Mouse (Mus musculus) v-Abl transformed pro-B cells (cell line): ENCODE results near the gene 4930583I09Rik.

ENCODE experiments used
- in situ Hi-C, 2 experiments: fragments of 400-800 bp; cut with MboI; formaldehyde crosslinking; loops; one replicate each; pipeline ENCODE4 v1.15.1; 2025; ENCODE audit not compliant: unreplicated experiment in 2 of 2

The 4930583I09Rik gene

GRCm38 (mm10) chr17:64835928-64836327, at the start of gene 4930583I09Rik:
4930583I09Rik (minus strand) TSS chr17:64836071.
- in situ Hi-C loops = no loop called here

GRCm38 (mm10) chr17:64876111-64876510, 40.2 kb upstream of the 4930583I09Rik start:
- in situ Hi-C loops = loop anchor here in 1 of 2 experiments (10.0 kb wide), 1 partner anchor 641 kb away; no protein-coding TSS in a partner anchor

- in situ Hi-C loops = loop anchor here (5.0 to 10.0 kb wide), 6 partner anchors 116 to 639 kb away; partner anchors contain the start of genes Man2a1 (in 2 of the 2) and Pja2 (in 1 of the 2)
Measured at GRCm38 (mm10) chr17:64873651-64874072, 37.8 kb upstream of the 4930583I09Rik start.

- in situ Hi-C loops = no loop called here
Measured at GRCm38 (mm10) chr17:64863817-64864216, 27.9 kb upstream of the 4930583I09Rik start.

- in situ Hi-C loops = no loop called here
Measured at GRCm38 (mm10) chr17:64860963-64861362, 25.1 kb upstream of the 4930583I09Rik start.

- in situ Hi-C loops = no loop called here
Measured at GRCm38 (mm10) chr17:64858848-64859247, 23.0 kb upstream of the 4930583I09Rik start.

GRCm38 (mm10) chr17:64848031-64848430, 12.2 kb upstream of the 4930583I09Rik start:
- in situ Hi-C loops = no loop called here

- in situ Hi-C loops = no loop called here
Measured at GRCm38 (mm10) chr17:64846654-64847053, 10.8 kb upstream of the 4930583I09Rik start.

- in situ Hi-C loops = no loop called here
Measured at GRCm38 (mm10) chr17:64836892-64837291, 1.0 kb upstream of the 4930583I09Rik start.

GRCm38 (mm10) chr17:64836352-64836751, 481 bp upstream of the 4930583I09Rik start:
- in situ Hi-C loops = no loop called here

- in situ Hi-C loops = no loop called here
Measured at GRCm38 (mm10) chr17:64833906-64834490, 1.9 kb downstream of the 4930583I09Rik start.

GRCm38 (mm10) chr17:64833071-64833470, 2.8 kb downstream of the 4930583I09Rik start:
- in situ Hi-C loops = no loop called here

- in situ Hi-C loops = no loop called here
Measured at GRCm38 (mm10) chr17:64827482-64827881, 8.4 kb downstream of the 4930583I09Rik start.

GRCm38 (mm10) chr17:64826843-64827242, 9.0 kb downstream of the 4930583I09Rik start:
- in situ Hi-C loops = no loop called here

GRCm38 (mm10) chr17:64822561-64822960, 13.3 kb downstream of the 4930583I09Rik start:
- in situ Hi-C loops = no loop called here

GRCm38 (mm10) chr17:64820841-64821593, 14.9 kb downstream of the 4930583I09Rik start:
- in situ Hi-C loops = no loop called here

GRCm38 (mm10) chr17:64816298-64816697, 19.6 kb downstream of the 4930583I09Rik start:
- in situ Hi-C loops = no loop called here

- in situ Hi-C loops = no loop called here
Measured at GRCm38 (mm10) chr17:64815806-64816205, 20.1 kb downstream of the 4930583I09Rik start.

- in situ Hi-C loops = no loop called here
Measured at GRCm38 (mm10) chr17:64813568-64813967, 22.3 kb downstream of the 4930583I09Rik start.

- in situ Hi-C loops = no loop called here
Measured at GRCm38 (mm10) chr17:64806035-64806589, 29.8 kb downstream of the 4930583I09Rik start.

GRCm38 (mm10) chr17:64804375-64805124, 31.3 kb downstream of the 4930583I09Rik start:
- in situ Hi-C loops = no loop called here
